Mouse (Mus musculus): ENCODE measurements around the gene Sorcs1. TPM values are rescaled to one million over a fixed set of nuclear protein-coding genes. Genes with fewer than 3 reads are reported as not detected.

Gene Sorcs1
- polyA plus RNA-seq, 1 experiment: 0.08 TPM

DNA sequence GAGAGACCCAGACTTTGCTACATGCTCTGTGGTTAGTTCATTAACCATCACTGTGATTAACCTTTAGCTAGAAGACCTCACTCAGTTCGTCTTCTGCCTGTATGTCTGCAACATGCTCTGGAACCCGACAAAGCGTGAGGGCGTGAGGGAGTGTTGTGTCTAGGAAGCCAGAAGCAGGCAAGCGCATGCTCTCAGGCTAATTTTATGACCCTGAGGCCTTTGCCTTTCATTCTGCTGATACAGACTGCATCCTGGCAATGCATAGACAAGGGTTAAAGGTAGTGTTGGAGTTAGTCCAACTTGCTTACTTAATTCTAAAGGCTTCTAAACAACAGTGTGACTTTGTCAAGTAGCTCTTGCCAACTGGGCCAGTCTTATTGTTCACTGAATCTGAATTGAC is 458.0 kb downstream of the Sorcs1 start:
- no peak for DNase-seq (ENCODE audit: low read depth)

- no peak for DNase-seq (ENCODE audit: low read depth)
These were observed 463.8 kb downstream of the Sorcs1 start for GRCm38 (mm10) chr19:50214466-50215228.

DNA sequence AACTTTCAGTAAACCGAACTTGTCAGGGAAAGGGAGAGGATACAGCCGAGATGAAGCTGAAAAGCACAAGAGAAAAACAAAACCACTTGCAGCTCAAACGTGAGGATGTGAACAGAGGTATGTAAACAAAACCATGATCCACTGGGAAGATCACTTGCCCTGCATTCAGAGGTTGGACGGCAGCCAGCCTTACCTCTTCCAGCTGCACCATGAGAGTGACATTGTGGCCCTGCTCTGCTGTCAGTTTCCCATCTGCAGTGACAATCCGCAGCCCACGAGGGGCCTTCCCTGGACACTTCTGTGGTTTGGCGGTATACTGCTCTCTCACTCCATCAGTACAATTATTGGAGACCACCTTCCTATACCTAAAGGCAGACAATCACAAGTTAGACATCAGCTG is 468.0 kb downstream of the Sorcs1 start:
- no peak for DNase-seq (ENCODE audit: low read depth)

DNA sequence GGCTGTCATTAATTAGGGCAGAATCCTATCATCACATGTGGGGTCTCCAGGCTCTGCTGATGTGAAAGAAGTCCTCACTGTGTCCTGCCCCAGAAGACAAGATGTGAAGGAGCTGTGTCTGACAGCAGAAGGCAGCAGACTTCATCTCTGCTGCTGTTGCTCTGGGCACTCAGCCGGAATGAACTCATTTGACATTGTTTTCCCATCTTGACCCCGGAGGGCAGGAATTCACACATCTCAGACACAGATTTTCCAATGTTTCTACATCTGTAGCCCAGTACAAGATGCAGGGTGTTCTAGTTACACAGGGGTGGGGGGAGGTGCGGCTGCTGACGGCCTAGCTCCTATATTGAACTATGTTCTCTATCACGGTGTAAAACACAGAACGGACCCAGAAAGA is 474.1 kb downstream of the Sorcs1 start:
- no peak for DNase-seq (ENCODE audit: low read depth)

DNA sequence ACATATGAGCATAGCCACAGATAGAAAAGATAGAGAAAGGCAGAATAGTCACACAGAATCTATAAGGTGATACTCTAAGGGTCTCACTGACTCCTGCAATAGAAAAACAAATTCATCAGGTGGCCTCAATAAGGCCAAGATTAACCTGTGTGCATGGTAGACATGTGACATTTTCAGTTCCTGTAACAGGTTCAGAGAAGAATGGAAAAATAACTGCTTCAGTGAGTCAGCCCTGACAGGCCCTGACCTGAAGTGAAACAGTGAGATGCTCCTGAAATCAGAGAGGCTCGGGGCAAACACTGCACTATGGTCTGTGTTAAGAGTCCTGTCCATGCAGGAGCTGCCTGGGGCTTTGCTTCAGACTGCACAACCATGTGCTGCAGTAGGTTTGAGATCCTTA is 481.9 kb downstream of the Sorcs1 start:
- no peak for DNase-seq (ENCODE audit: low read depth)

GRCm38 (mm10) chr19:50185769-50186715 is 492.4 kb downstream of the Sorcs1 start:
- DNase-seq (ENCODE audit: low read depth): no peak

DNA sequence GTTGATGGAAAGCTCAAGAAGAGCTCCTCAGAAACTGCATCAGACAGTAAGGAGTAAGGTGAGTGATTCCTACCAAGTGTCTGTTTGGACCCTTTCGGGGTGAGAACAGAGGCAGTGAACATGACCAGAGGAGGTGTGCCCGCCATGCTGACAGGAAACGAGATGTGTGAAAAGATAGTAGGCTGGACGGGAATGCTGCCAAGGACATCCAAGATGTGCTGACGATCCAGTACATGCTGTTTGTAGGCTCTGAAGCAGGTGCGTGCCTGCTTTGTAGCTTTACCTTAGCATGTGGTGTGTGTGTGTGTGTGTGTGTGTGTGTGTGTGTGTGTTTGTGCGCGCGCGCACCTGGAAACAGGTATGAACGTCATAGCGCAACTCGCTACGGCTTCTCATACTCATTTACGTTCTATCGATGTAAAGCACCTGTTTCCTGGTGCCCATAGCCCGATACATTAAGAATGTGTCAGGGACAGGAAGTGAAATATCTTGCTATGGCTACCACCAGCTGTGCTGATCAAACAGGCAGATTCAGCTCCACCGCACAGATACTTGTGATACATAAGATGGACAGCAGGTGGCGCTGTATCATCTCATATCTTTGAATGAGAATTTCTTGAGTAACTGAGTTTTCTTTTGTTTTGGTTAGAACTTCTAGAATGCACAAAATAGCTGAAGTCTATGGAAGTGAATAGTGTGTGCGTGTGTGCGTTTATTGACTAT is 493.4 kb downstream of the Sorcs1 start:
- no peak for DNase-seq (ENCODE audit: low read depth)

DNA sequence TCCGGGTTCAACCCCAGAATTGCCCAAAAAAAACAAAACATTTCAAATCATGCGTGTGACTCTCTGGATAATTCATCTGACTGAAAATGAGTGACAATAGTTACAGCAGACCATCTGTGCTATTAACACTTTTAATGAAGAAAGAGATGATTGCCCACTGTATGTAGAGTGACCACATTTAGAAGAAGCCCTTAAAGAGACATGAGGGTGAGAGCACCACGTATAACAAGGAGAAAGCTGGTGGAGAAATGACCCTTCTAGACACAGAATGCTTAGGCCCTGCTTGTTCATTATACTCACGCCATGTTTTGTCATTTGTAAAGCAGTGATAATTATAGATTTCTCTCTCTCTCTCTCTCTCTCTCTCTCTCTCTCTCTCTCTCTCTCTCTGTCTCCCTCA is 499.6 kb downstream of the Sorcs1 start:
- no peak for DNase-seq (ENCODE audit: low read depth)

GRCm38 (mm10) chr19:50178151-50178550 is 500.3 kb downstream of the Sorcs1 start:
- DNase-seq (ENCODE audit: low read depth): no peak

- DNase-seq (ENCODE audit: low read depth): no peak
These were observed 506.6 kb downstream of the Sorcs1 start for GRCm38 (mm10) chr19:50171849-50172248.

- DNase-seq (ENCODE audit: low read depth): no peak
These were observed 527.3 kb downstream of the Sorcs1 start for GRCm38 (mm10) chr19:50151111-50151510.

DNA sequence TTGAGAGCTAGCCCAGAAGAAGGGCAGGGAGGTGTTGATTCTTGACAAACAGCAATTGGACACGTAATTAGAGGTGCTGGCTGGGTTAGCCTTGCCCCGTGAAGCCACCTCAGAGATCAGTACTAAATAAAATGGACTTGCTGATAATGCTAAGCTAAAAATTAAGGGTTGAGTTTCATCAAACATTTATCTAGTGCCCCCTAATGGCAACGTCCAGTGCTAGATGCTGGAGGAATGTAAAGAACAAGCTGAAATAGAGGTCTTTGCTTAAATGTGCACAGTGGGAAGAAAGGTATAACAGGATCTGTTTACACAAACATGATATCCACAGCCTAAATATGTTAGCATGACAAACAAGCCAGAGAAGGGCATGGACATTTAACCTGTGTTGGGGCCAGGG is 532.5 kb downstream of the Sorcs1 start:
- no peak for DNase-seq (ENCODE audit: low read depth)

GRCm38 (mm10) chr19:50141853-50142252 is 536.6 kb downstream of the Sorcs1 start:
- DNase-seq (ENCODE audit: low read depth): no peak

DNA sequence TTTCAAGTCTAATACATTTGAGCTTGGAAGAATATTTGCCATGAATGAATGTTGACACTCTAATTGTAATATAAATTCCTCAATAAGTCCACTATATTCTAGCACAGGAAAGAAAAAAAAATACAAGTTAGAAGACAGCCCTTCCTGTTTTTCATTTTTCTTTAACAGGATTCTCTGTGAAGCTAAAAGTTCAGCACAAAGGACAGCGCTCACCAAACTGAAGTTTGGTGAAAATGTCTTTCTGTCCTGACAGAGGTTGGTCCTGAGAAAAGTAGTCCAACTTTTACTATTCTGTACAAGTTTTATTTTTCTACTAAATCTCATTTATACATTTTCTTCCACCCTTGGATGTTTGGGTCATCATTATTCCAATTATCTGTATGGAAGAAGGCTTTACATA is 543.8 kb downstream of the Sorcs1 start:
- no peak for DNase-seq (ENCODE audit: low read depth)

GRCm38 (mm10) chr19:50105842-50106585 is 572.4 kb downstream of the Sorcs1 start:
- no peak for DNase-seq (ENCODE audit: low read depth)

All from gonadal fat pad, adult 2 months (tissue).